Mouse (Mus musculus) embryonic facial prominence, embryonic 13.5 days (tissue): Measurements from ENCODE around the gene Hnrnpul2. TPM values are rescaled to one million over a fixed set of nuclear protein-coding genes. Genes with fewer than 3 reads are reported as not detected.

ENCODE experiments used
- ATAC-seq: fragments of 200-750 bp; cut with Nextera tagmentation; 2 replicates; pipeline ENCODE4 v1.8.0; 2017; ENCODE audit warnings: low read depth; ENCODE audit not compliant: insufficient number of reproducible peaks, insufficient read depth, low FRiP score, low TSS enrichment
- H3K27ac ChIP-seq: fragments of 300-500 bp; sonication (generic); 2 replicates; pipeline ENCODE4 v1.5.1; 2015; ENCODE audit warnings: moderate library complexity, mild to moderate bottlenecking, inconsistent platforms
- H3K27me3 ChIP-seq: fragments of 300-500 bp; sonication (generic); 2 replicates; pipeline ENCODE4 v1.6.1; 2015; ENCODE audit warnings: mild to moderate bottlenecking, inconsistent platforms
- H3K36me3 ChIP-seq: fragments of 300-500 bp; sonication (generic); 2 replicates; pipeline ENCODE4 v1.6.1; 2015; ENCODE audit warnings: mild to moderate bottlenecking, inconsistent platforms
- H3K4me1 ChIP-seq: fragments of 300-500 bp; sonication (generic); 2 replicates; pipeline ENCODE4 v1.6.1; 2015; ENCODE audit warnings: inconsistent platforms
- H3K4me2 ChIP-seq: fragments of 300-500 bp; sonication (generic); 2 replicates; pipeline ENCODE4 v1.6.1; 2015; ENCODE audit warnings: moderate library complexity, mild to moderate bottlenecking, inconsistent platforms
- H3K4me3 ChIP-seq: fragments of 300-500 bp; sonication (generic); 2 replicates; pipeline ENCODE4 v1.5.1; 2015; ENCODE audit warnings: mild to moderate bottlenecking, inconsistent platforms
- H3K9ac ChIP-seq: fragments of 300-500 bp; sonication (generic); 2 replicates; pipeline ENCODE4 v1.6.1; 2015; ENCODE audit warnings: mild to moderate bottlenecking, inconsistent platforms
- H3K9me3 ChIP-seq: fragments of 300-500 bp; sonication (generic); 2 replicates; pipeline ENCODE4 v1.6.1; 2016; ENCODE audit warnings: inconsistent platforms
- WGBS: fragments of 180-500 bp; shearing (Covaris S2); methylation state at CpG from one replicate; pipeline ENCODE4 v1.1.7; 2015; ENCODE audit warnings: mixed read lengths; 5-methylcytosine and 5-hydroxymethylcytosine counted together
- polyA plus RNA-seq: library from polyadenylated mRNA; unstranded; fragments of >200 nt; fragmentation: Nextera tagmentation; extraction: Ambion mirVana; gene quantifications from 2 replicates; pipeline ENCODE4 v1.2.1, GENCODE M21; 2015

Gene Hnrnpul2
- polyA plus RNA-seq, 1 experiment from 2014 or later = 7.6 TPM

- Histone ChIP-seq H3K27me3 (no peaks in the 10 kb centered on the region), H3K4me2 (peak within 1 kb of the TSS; percentile 92), H3K9me3 (no peaks in the 10 kb centered on the region), H3K4me1 (peaks cover 25% of the 10 kb centered on the region), H3K4me3 (peak within 1 kb of the TSS; percentile 84), H3K27ac (peak within 1 kb of the TSS; percentile 82), H3K9ac (peak within 1 kb of the TSS; percentile 86), H3K36me3 (peaks cover 24% of the 10 kb centered on the region)
- ATAC-seq = peak; percentile 52; the same call in 1 of the 2 replicates
- 2% methylated on average over 25 of the region's 25 CpGs for WGBS
Observed at GRCm38 (mm10) chr19:8798264-8798946, 21.4 kb upstream of the Hnrnpul2 start, which contains the start of gene Polr2g. Gene Polr2g (minus strand): TSS chr19:8798577.

- Histone ChIP-seq H3K27me3 (no peaks in the 10 kb centered on the region), H3K9ac (no peak overlapping the region), H3K4me3 (peak overlapping the region; percentile 84), H3K4me2 (peak overlapping the region; percentile 92), H3K36me3 (peaks cover 21% of the 10 kb centered on the region), H3K9me3 (no peaks in the 10 kb centered on the region), H3K27ac (no peak overlapping the region), H3K4me1 (peaks cover 25% of the 10 kb centered on the region)
- no peak for ATAC-seq
Observed at GRCm38 (mm10) chr19:8798947-8799315, 20.9 kb upstream of the Hnrnpul2 start.

GRCm38 (mm10) chr19:8802130-8802821, 17.5 kb upstream of the Hnrnpul2 start, which contains the start of gene Zbtb3:
Gene Zbtb3 (plus strand): TSS chr19:8802555.
- Histone ChIP-seq H3K9me3 (no peaks in the 10 kb centered on the region), H3K4me1 (peaks cover 23% of the 10 kb centered on the region), H3K27ac (peak within 1 kb of the TSS; percentile 91), H3K27me3 (no peaks in the 10 kb centered on the region), H3K9ac (peak within 1 kb of the TSS; percentile 64), H3K4me2 (peak within 1 kb of the TSS; percentile 77), H3K4me3 (peak within 1 kb of the TSS; percentile 63), H3K36me3 (peaks cover 35% of the 10 kb centered on the region)
- under 1% methylated on average over 30 of the region's 30 CpGs for WGBS
- ATAC-seq = peak; percentile 98

GRCm38 (mm10) chr19:8803204-8803780, 16.5 kb upstream of the Hnrnpul2 start:
- H3K4me2 ChIP-seq = peak overlapping the region; percentile 77
- H3K4me3 ChIP-seq = peak overlapping the region; percentile 63
- no peaks in the 10 kb centered on the region for H3K9me3 ChIP-seq
- peak overlapping the region; percentile 64; the same call in 1 of the 2 replicates for H3K9ac ChIP-seq
- H3K27me3 ChIP-seq = no peaks in the 10 kb centered on the region
- H3K27ac ChIP-seq = peak overlapping the region; percentile 91
- H3K36me3 ChIP-seq = peaks cover 45% of the 10 kb centered on the region
- peaks cover 16% of the 10 kb centered on the region for H3K4me1 ChIP-seq
- no peak for ATAC-seq
- WGBS = 89% methylated on average over 9 of the region's 9 CpGs

GRCm38 (mm10) chr19:8803879-8804660, 15.7 kb upstream of the Hnrnpul2 start:
- H3K4me2 ChIP-seq = no peak overlapping the region
- no peaks in the 10 kb centered on the region for H3K9me3 ChIP-seq
- no peak for ATAC-seq
- H3K27me3 ChIP-seq = no peaks in the 10 kb centered on the region
- no peak overlapping the region for H3K4me3 ChIP-seq
- peaks cover 13% of the 10 kb centered on the region for H3K4me1 ChIP-seq
- H3K9ac ChIP-seq = no peak overlapping the region
- WGBS = 94% methylated on average over 11 of the region's 11 CpGs
- no peak overlapping the region for H3K27ac ChIP-seq
- peaks cover 50% of the 10 kb centered on the region for H3K36me3 ChIP-seq

GRCm38 (mm10) chr19:8806810-8807209, 13.0 kb upstream of the Hnrnpul2 start:
- Histone ChIP-seq H3K27ac (no peak overlapping the region), H3K4me1 (peaks cover 10% of the 10 kb centered on the region), H3K27me3 (no peaks in the 10 kb centered on the region), H3K9ac (no peak overlapping the region), H3K4me2 (no peak overlapping the region), H3K36me3 (peaks cover 71% of the 10 kb centered on the region), H3K4me3 (no peak overlapping the region), H3K9me3 (no peaks in the 10 kb centered on the region)
- ATAC-seq = no peak
- WGBS = 95% methylated on average over 5 of the region's 5 CpGs

GRCm38 (mm10) chr19:8815812-8816211, 4.0 kb upstream of the Hnrnpul2 start:
- WGBS = 76% methylated on average over 11 of the region's 11 CpGs

GRCm38 (mm10) chr19:8817001-8817400, 2.8 kb upstream of the Hnrnpul2 start:
- WGBS = 76% methylated on average over 3 of the region's 3 CpGs
- Histone ChIP-seq H3K4me3 (peak overlapping the region; percentile 7; the same call in 1 of the 2 replicates), H3K9ac (peak overlapping the region; percentile 62), H3K27ac (no peak overlapping the region), H3K27me3 (no peaks in the 10 kb centered on the region), H3K36me3 (peaks cover 43% of the 10 kb centered on the region), H3K4me1 (peaks cover 32% of the 10 kb centered on the region), H3K4me2 (peak overlapping the region; percentile 97), H3K9me3 (no peaks in the 10 kb centered on the region)
- ATAC-seq = no peak

More at GRCm38 (mm10) chr19:8815812-8816211, 4.0 kb upstream of the Hnrnpul2 start:
- no peak overlapping the region for H3K27ac ChIP-seq
- peaks cover 53% of the 10 kb centered on the region for H3K36me3 ChIP-seq
- H3K4me3 ChIP-seq = no peak overlapping the region; the same call in 1 of the 2 replicates
- H3K4me2 ChIP-seq = no peak overlapping the region
- H3K9me3 ChIP-seq = no peaks in the 10 kb centered on the region
- peaks cover 27% of the 10 kb centered on the region for H3K4me1 ChIP-seq
- no peaks in the 10 kb centered on the region for H3K27me3 ChIP-seq
- 0 out of 2 replicates have a peak overlapping the region, but pooled peaks have one; percentile 36 for H3K9ac ChIP-seq
- no peak for ATAC-seq

GRCm38 (mm10) chr19:8818301-8818798, 1.5 kb upstream of the Hnrnpul2 start:
- ATAC-seq = no peak
- 26% methylated on average over 14 of the region's 14 CpGs for WGBS

GRCm38 (mm10) chr19:8818801-8819595, 812 bp upstream of the Hnrnpul2 start, which contains the start of gene Ttc9c:
Gene Ttc9c (minus strand): TSS chr19:8819333.
- Histone ChIP-seq H3K9me3 (no peaks in the 10 kb centered on the region), H3K27me3 (no peaks in the 10 kb centered on the region), H3K4me1 (peaks cover 45% of the 10 kb centered on the region), H3K4me3 (peak within 1 kb of the TSS; percentile 100), H3K36me3 (peaks cover 38% of the 10 kb centered on the region), H3K27ac (peak within 1 kb of the TSS; percentile 100), H3K9ac (peak within 1 kb of the TSS; percentile 99), H3K4me2 (peak within 1 kb of the TSS; percentile 97)
- peak; percentile 91 for ATAC-seq
- WGBS = under 1% methylated on average over 33 of the region's 33 CpGs

More at GRCm38 (mm10) chr19:8818301-8818798, 1.5 kb upstream of the Hnrnpul2 start:
- H3K36me3 ChIP-seq = peaks cover 37% of the 10 kb centered on the region
- H3K27ac ChIP-seq = peak overlapping the region; percentile 100
- peak overlapping the region; percentile 97 for H3K4me2 ChIP-seq
- peak overlapping the region; percentile 100 for H3K4me3 ChIP-seq
- H3K4me1 ChIP-seq = peaks cover 45% of the 10 kb centered on the region
- H3K27me3 ChIP-seq = no peaks in the 10 kb centered on the region
- H3K9ac ChIP-seq = peak overlapping the region; percentile 91
- no peaks in the 10 kb centered on the region for H3K9me3 ChIP-seq
